Mouse (Mus musculus): Measurements from ENCODE around the gene Txn2.

GRCm38 (mm10) chr15:77891766-77892165 is 37.0 kb downstream of the Txn2 start:
- TF ChIP-seq CTCF (IDR thresholded peaks at IDR 0.05; ENCODE audit: low read depth) (no peak), EP300 (IDR thresholded peaks at IDR 0.05; ENCODE audit: low read depth) (no peak)

Data from liver, embryonic 14.5 days (tissue).